Mouse (Mus musculus) hindbrain, embryonic 16.5 days (tissue): ENCODE data around the gene Elp5. TPM values are rescaled to one million over a fixed set of nuclear protein-coding genes. Genes with fewer than 3 reads are reported as not detected.

Experiments used
- ATAC-seq: fragments of 200-750 bp; cut with Nextera tagmentation; 2 replicates; pipeline ENCODE4 v1.8.0; 2017; ENCODE audit warnings: moderate TSS enrichment, moderate library complexity
- H3K27ac ChIP-seq: fragments of 300-500 bp; sonication (generic); 2 replicates; pipeline ENCODE4 v1.5.1; 2014; ENCODE audit warnings: low read depth, mild to moderate bottlenecking, control low read depth, low read length, moderate library complexity
- H3K27me3 ChIP-seq: fragments of 300-500 bp; sonication (generic); replicated peaks from 2 replicates; pipeline ENCODE4 v1.6.1; 2014; ENCODE audit warnings: low read length; ENCODE audit not compliant: control insufficient read depth, insufficient read depth
- H3K36me3 ChIP-seq: fragments of 300-500 bp; sonication (generic); 2 replicates; pipeline ENCODE4 v1.6.1; 2014; ENCODE audit warnings: mild to moderate bottlenecking, low read length, moderate library complexity, mixed read lengths; ENCODE audit not compliant: control insufficient read depth, insufficient read depth
- H3K4me1 ChIP-seq: fragments of 300-500 bp; sonication (generic); 2 replicates; pipeline ENCODE4 v1.6.1; 2014; ENCODE audit warnings: low read depth, low read length; ENCODE audit not compliant: control insufficient read depth, insufficient read depth
- H3K4me2 ChIP-seq: fragments of 300-500 bp; sonication (generic); 2 replicates; pipeline ENCODE4 v1.6.1; 2014; ENCODE audit warnings: mild to moderate bottlenecking, low read length, control low read depth, moderate library complexity
- H3K4me3 ChIP-seq: fragments of 300-500 bp; sonication (generic); 2 replicates; pipeline ENCODE4 v1.5.1; 2014; ENCODE audit warnings: mild to moderate bottlenecking, low read length, control low read depth, moderate library complexity
- H3K9ac ChIP-seq: fragments of 300-500 bp; sonication (generic); 2 replicates; pipeline ENCODE4 v1.6.1; 2014; ENCODE audit warnings: low read depth, mild to moderate bottlenecking, control low read depth, low read length, moderate library complexity
- H3K9me3 ChIP-seq: fragments of 300-500 bp; sonication (generic); 2 replicates; pipeline ENCODE4 v1.6.1; 2014; ENCODE audit warnings: mild to moderate bottlenecking, low read length, moderate library complexity; ENCODE audit not compliant: control insufficient read depth
- WGBS: fragments of 180-500 bp; shearing (Covaris S2); extraction: QIAGEN DNeasy Blood & Tissue Kit; methylation state at CpG from one replicate; pipeline ENCODE4 v1.1.7; 2014; 5-methylcytosine and 5-hydroxymethylcytosine counted together
- polyA plus RNA-seq: library from polyadenylated mRNA; unstranded; fragments of >200 nt; fragmentation: Nextera tagmentation; extraction: Ambion mirVana; gene quantifications from 2 replicates; pipeline ENCODE4 v1.2.1, GENCODE M21; 2015

The Elp5 gene
- polyA plus RNA-seq, 1 experiment from 2014 or later = 188 TPM

- no peaks in the 10 kb centered on the region for H3K9me3 ChIP-seq
- no peak overlapping the region for H3K4me2 ChIP-seq
- no peak overlapping the region for H3K9ac ChIP-seq
- no peak overlapping the region for H3K27ac ChIP-seq
- WGBS = 93% methylated on average over 8 of the region's 8 CpGs
- peaks cover 34% of the 10 kb centered on the region for H3K36me3 ChIP-seq
- H3K4me1 ChIP-seq = peaks cover 22% of the 10 kb centered on the region
- no peak overlapping the region for H3K4me3 ChIP-seq
- no peak for ATAC-seq
- no peaks in the 10 kb centered on the region for H3K27me3 ChIP-seq
Observed at GRCm38 (mm10) chr11:69984431-69984830, 2.1 kb upstream of the Elp5 start.

- H3K4me1 ChIP-seq = peaks cover 30% of the 10 kb centered on the region
- H3K9me3 ChIP-seq = no peaks in the 10 kb centered on the region
- peak overlapping the region; percentile 91 for H3K4me2 ChIP-seq
- no peak for ATAC-seq
- H3K9ac ChIP-seq = no peak overlapping the region; the same call in 1 of the 2 replicates
- no peaks in the 10 kb centered on the region for H3K27me3 ChIP-seq
- H3K27ac ChIP-seq = no peak overlapping the region
- 90% methylated on average over 4 of the region's 4 CpGs for WGBS
- peaks cover 23% of the 10 kb centered on the region for H3K36me3 ChIP-seq
- no peak overlapping the region for H3K4me3 ChIP-seq
Observed at GRCm38 (mm10) chr11:69983377-69983776, 1.1 kb upstream of the Elp5 start.

- Histone ChIP-seq H3K27ac (no peak overlapping the region), H3K27me3 (no peaks in the 10 kb centered on the region), H3K36me3 (peaks cover 20% of the 10 kb centered on the region), H3K4me3 (peak overlapping the region; percentile 22), H3K4me1 (peaks cover 30% of the 10 kb centered on the region), H3K4me2 (peak overlapping the region; percentile 91), H3K9ac (peak overlapping the region; percentile 51), H3K9me3 (no peaks in the 10 kb centered on the region)
- WGBS = 31% methylated on average over 5 of the region's 5 CpGs
- no peak for ATAC-seq
Observed at GRCm38 (mm10) chr11:69982877-69983276, 560 bp upstream of the Elp5 start.

- Histone ChIP-seq H3K27me3 (no peaks in the 10 kb centered on the region), H3K9ac (peak within 1 kb of the TSS; percentile 96), H3K9me3 (no peaks in the 10 kb centered on the region), H3K27ac (peak within 1 kb of the TSS; percentile 99), H3K4me3 (peak within 1 kb of the TSS; percentile 90), H3K4me1 (peaks cover 30% of the 10 kb centered on the region), H3K4me2 (peak within 1 kb of the TSS; percentile 91), H3K36me3 (peaks cover 17% of the 10 kb centered on the region)
- peak; percentile 36; the same call in 1 of the 2 replicates for ATAC-seq
- 0% methylated on average over 31 of the region's 43 CpGs for WGBS
Observed at GRCm38 (mm10) chr11:69981141-69981762, 1.1 kb downstream of the Elp5 start, which contains the start of gene Ctdnep1. Gene Ctdnep1, plus strand, starts transcription at chr11:69981156.

GRCm38 (mm10) chr11:69980196-69981140 lies 1.8 kb downstream of the Elp5 start:
- Histone ChIP-seq H3K27ac (peak overlapping the region; percentile 99), H3K27me3 (no peaks in the 10 kb centered on the region), H3K9me3 (no peaks in the 10 kb centered on the region), H3K36me3 (peaks cover 16% of the 10 kb centered on the region), H3K4me3 (peak overlapping the region; percentile 90), H3K4me1 (peaks cover 30% of the 10 kb centered on the region), H3K9ac (peak overlapping the region; percentile 96), H3K4me2 (peak overlapping the region; percentile 91)
- ATAC-seq = peak; percentile 94
- under 1% methylated on average over 44 of the region's 60 CpGs for WGBS

GRCm38 (mm10) chr11:69979827-69980195 lies 2.5 kb downstream of the Elp5 start:
- 2% methylated on average over 16 of the region's 16 CpGs for WGBS

GRCm38 (mm10) chr11:69976271-69976670 lies 6.0 kb downstream of the Elp5 start:
- Histone ChIP-seq H3K9me3 (no peaks in the 10 kb centered on the region), H3K4me1 (peaks cover 10% of the 10 kb centered on the region), H3K9ac (no peak overlapping the region), H3K4me3 (no peak overlapping the region), H3K4me2 (no peak overlapping the region), H3K27me3 (no peaks in the 10 kb centered on the region), H3K36me3 (peaks cover 14% of the 10 kb centered on the region), H3K27ac (no peak overlapping the region)
- ATAC-seq = no peak
- WGBS = 89% methylated on average over 4 of the region's 4 CpGs

More at GRCm38 (mm10) chr11:69979827-69980195, 2.5 kb downstream of the Elp5 start:
- Histone ChIP-seq H3K9me3 (no peaks in the 10 kb centered on the region), H3K27ac (peak overlapping the region; percentile 99), H3K4me1 (peaks cover 30% of the 10 kb centered on the region), H3K27me3 (no peaks in the 10 kb centered on the region), H3K9ac (peak overlapping the region; percentile 82), H3K4me2 (peak overlapping the region; percentile 91), H3K36me3 (peaks cover 14% of the 10 kb centered on the region), H3K4me3 (peak overlapping the region; percentile 90)
- peak; percentile 1; the same call in 1 of the 2 replicates for ATAC-seq

GRCm38 (mm10) chr11:69974907-69975306 lies 7.4 kb downstream of the Elp5 start:
- Histone ChIP-seq H3K27ac (no peak overlapping the region), H3K9me3 (no peaks in the 10 kb centered on the region), H3K4me1 (peaks cover 10% of the 10 kb centered on the region), H3K4me3 (no peak overlapping the region), H3K9ac (no peak overlapping the region), H3K27me3 (no peaks in the 10 kb centered on the region), H3K36me3 (peaks cover 21% of the 10 kb centered on the region), H3K4me2 (no peak overlapping the region)
- 92% methylated on average over 2 of the region's 2 CpGs for WGBS
- no peak for ATAC-seq

- H3K4me3 ChIP-seq = no peak overlapping the region
- H3K4me1 ChIP-seq = peaks cover 4% of the 10 kb centered on the region
- H3K27ac ChIP-seq = no peak overlapping the region
- 87% methylated on average over 3 of the region's 3 CpGs for WGBS
- H3K9ac ChIP-seq = no peak overlapping the region
- ATAC-seq = no peak
- no peaks in the 10 kb centered on the region for H3K9me3 ChIP-seq
- H3K4me2 ChIP-seq = no peak overlapping the region
- H3K27me3 ChIP-seq = peaks cover 19% of the 10 kb centered on the region
- H3K36me3 ChIP-seq = peaks cover 25% of the 10 kb centered on the region
Observed at GRCm38 (mm10) chr11:69970775-69971174, 11.5 kb downstream of the Elp5 start.
